Mouse (Mus musculus) layer of hippocampus, postnatal 25 days (tissue): ENCODE measurements around the gene Necab2. TPM values are rescaled to one million over a fixed set of nuclear protein-coding genes. Genes with fewer than 3 reads are reported as not detected.

Experiments
- DNase-seq, 2 experiments: peaks; one replicate each; pipeline ENCODE4 v3.0.0; 2022; ENCODE audit warnings: mixed read lengths in 2 of 2, low spot score in 1 of 2; ENCODE audit errors: extremely low spot score in 1 of 2
- total RNA-seq, 2 experiments: library from RNA; stranded (reverse); gene quantifications; 2 replicates each; pipeline ENCODE4 v1.2.3; 2021

Necab2 gene
- total RNA-seq: 100 to 1,000 TPM; 101 to 115 TPM

DNA sequence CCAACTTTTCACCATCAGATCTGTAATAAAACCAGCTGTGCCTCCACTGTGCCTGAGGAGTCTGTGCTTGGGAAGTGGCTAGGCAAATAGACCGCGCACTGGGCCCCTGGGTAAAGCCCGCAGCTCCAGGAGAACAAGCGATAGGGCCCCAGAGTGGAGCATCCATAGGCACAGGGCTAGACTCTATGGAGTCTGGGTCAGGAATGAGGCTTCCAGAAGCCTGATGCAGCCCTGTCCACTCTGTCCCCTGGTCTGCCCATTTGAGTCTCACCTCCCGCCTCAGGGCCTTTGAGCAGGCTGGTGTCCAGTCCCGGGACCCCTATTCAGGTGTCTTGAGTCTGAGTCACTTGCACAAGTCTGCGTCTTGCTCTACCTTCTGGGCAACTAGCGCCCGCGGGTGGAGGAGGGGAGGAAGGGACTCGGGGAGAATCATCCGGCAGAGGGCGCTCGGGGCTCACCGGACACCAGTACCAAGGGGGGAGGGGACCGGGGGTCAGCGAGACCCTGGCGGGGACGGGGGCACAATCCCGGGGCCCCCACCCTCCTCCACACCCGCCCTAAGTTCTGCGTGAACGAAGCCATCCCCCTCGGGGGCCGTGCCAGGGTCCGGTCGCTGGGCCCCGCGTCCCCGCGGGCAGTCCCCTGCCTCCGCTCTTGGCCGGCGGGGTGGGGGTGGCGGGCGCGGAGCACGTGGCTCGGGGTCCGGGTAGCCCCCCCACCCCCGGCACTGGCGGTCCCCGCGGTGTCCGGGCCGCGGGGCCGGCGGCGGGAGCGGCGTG lies at the start of gene Necab2:
Gene Necab2 (plus strand): TSS at position 509 of the 779 bp plus-strand sequence.
- peak; percentile 94 to 98 for DNase-seq

DNA sequence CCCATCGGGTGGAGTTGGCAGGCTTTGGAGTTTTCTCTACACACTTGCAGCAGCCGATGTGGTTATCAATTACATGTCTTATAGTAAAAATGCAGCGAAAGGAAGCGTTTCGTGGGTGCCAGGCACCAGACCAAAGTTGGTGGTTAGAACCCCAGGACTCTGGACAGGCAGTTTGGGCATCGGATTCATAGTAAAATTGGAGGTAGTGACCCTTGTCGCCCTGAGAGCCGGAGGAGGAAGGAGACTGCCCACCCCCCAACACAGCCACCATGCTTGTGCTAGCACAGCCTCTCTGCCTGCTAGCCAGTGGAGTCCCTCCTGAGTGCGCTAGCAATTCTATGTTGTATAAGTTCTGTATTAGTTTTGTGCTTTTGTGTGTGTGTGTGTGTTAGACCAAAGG lies 48.0 kb upstream of the Necab2 start:
- no peak for DNase-seq

DNA sequence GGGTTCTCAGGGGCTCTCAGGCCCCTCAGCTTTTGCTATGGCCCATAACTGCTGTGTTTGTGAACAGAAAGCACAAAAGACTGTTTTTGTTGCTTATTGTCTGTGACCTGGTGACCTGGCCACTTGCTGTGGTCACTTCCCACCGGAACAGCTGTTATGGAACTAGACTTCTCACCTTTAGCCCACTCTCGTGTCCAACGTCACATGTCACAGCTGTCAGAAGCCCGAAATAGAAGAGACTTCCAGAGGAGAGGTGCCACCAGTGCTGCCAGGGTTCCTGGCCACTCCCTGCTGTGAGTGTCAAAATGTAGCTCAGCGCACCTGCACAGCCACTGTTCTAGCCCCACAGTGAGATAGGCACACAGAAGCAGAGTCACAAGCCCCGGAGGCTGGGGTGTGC lies 47.3 kb upstream of the Necab2 start:
- DNase-seq: no peak

DNA sequence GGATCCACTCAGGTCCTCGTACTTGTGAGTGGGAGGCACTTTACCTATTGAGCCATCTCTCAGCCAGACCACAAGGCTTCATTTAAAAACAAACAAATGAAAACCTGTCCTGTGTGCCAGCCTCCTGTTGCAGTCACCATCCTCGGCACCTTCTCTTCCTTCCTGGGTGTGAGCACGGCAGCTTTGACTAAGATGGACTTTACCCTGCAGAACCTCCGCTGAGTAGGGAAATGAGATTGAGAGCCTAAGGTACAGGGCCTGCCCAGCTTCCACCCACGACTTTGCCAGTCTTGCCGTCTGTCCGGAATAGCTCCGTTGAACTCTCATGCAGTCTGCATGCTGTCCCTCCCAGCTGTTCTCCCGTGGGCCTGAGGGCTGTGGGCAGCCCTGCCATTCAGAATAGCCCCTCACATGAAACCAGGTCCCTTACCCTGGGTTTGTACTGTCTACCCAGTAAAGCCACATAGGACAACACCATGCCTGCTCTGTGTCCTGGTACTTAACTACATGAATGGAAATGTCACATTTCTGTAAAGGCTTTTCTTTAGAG lies 46.3 kb upstream of the Necab2 start:
- no peak for DNase-seq

DNA sequence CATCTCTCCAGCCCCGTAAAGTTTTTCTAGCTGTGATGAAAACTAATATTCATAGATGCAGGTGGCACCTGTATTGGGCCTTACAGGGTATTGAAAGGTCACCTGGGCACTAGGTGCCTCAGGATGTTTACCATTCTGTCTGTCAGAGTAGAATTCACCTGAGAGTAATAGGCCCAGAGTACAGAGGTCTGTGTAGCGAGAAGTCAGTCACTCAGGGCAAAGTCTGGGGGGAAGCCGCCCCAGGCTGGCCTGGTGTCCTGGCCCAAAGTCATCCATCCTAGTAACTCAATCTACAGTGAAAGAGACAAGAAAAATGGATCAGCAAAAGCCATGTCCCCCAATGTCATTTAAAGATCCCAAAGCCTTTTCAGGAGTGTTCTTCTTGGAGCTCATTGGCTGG lies 45.6 kb upstream of the Necab2 start:
- DNase-seq: no peak

DNA sequence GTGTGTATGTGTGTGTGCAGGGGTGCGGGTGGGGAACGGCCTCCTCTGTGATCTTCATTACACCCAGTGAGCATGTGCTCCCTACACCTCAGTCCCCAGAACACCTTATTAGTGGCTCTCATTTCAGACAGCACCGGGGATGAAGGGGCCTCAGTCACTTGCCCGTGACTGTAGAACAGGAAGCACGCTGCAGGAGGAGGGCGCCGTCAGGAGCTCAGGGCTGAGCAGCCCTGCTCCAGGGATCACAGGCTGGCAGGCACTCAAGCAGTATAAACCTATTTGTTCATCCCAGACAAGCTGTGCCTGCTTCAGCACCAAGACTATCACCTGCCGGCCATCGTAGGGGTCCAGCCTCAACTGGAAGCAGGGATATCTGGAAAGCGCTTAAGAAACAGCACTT lies 42.6 kb upstream of the Necab2 start:
- DNase-seq: no peak

DNA sequence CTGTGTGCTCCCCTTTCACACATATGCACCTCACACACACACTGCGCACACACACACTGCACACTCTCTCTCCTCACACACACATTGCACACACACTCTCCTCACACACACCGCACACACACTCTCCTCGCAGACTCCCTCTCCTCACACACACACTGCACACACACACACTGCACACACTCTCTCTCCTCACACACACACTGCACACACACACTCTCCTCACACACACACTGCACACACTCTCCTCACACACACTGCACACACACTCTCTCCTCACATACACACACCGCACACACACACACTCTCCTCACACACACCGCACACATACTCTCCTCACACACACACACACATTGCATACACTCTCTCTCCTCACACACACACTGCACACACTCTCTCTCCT lies 41.9 kb upstream of the Necab2 start:
- no peak for DNase-seq

DNA sequence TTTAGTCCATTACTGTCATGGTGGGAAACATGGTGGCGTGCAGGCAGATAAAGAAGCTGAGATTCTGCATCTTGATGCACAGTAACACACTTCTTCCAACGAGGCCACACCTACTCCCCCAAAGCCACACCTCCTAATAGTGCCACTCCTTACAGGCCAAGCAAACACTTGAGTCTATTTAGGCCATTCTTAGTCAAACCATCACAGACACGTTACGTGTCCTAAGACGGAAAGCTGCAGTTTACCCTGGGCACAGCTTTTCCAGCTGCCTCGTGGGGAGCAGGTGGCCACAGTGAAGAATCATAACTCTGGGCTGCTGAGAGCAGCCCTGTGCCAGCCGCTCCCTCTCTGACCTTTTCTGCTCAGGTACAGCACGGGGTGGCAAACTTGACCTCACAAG lies 38.2 kb upstream of the Necab2 start:
- DNase-seq: no peak

DNA sequence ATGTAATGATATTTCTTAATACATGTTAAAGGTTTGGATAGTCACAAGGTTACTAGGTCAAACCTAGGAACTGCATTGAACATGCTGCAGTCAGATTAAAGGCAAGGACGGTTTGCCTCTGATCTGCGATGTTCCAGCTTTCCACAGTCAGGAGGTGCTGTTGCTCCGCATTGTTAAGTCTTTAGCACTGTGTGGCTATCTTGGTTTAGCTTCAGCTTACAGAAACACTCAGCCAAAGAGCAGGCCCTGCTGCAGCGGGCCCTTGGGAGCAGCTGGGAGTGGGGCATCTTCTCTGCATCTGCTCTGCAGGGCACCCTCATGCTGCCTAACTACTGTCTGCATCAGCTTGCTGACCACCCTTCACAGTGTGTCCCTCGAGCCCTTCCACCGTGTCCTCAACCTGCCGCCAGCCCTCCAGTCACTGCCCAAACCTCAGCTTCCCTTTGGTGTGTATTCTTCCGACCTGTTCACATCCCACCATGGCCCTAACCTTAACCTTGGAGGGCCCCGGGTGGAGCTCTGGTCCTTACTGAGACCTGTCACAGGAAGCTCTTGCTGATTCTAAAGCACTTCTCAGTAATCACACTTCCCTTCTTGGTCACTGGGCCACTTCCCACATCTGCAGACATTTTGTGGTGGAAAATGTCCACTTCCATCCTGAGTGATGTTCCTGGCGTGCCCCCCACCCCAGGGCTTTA lies 34.3 kb upstream of the Necab2 start:
- DNase-seq: no peak

DNA sequence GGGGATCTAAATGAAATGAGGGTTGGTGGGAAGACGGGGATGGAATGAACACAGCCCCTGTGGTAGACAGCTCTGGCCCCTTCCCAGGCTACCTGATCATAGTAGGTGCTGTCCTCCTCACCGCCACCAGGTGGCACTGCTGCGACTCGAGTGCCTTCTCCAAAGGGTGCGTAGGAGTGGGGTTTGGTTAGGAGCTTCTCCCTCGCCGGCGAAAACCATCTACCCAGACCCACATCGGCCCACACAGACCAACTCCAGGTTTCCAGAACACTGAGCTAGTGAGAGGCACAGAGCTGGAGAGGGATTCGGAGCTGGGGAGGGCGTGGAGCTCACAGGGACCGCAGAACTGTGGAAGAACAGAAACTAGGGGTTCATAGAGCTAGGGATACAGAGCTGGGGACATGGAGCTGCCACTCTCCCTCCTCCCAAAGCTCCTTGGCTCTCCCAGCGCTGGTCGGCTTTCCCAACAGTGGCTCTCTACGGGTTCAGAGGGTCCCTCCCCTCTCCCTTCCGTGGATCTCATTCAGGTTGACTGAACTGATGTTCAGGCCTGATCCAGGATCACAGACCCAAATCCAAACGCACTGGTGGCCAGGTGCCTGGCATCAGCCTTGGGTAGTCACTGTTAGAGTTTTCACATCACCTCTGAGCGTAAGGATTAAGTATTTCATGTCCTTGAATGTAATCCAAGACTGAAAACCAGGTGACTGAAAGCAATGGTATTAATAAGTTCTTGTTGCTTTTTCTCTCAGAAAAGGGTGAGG lies 33.6 kb upstream of the Necab2 start:
- DNase-seq: peak; percentile 65 to 87

DNA sequence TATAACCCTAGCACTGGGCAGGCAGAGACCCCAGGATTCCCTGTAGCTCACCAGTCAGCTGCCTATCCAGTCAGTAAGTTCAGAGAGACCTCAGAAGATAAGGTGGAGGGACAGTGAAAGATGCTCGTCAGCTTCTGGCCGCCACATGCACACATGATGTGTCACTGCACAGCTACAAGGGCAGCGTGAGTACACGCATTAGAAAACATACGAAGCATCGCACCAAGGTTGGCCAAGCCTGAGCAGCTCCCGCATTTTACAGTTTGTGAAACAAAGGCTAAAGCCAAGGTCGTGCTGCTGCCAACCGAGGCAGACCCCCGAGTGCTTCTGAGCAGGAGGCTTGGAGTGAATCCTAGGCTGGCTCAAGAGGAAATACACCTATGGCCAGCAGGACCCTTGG lies 32.9 kb upstream of the Necab2 start:
- no peak for DNase-seq

DNA sequence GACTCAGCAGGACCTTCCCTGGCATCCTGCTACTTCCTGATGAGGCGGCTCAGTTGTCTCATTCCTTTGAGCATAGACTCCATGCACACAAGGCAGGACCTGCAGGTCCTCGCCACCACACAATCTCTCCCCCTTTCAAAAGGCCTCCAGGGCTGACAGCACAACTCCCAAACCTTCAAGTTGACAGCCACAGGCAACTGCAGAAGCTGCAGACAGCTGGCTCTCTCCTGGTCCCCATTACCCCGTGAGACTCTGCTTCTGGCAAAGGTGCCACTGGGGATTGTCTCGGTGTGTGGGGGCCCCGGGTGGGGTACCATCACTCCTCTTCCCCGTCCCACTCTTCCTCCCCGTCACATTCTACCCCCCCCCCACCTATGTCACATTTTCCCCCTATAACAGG lies 26.2 kb upstream of the Necab2 start:
- DNase-seq: no peak

DNA sequence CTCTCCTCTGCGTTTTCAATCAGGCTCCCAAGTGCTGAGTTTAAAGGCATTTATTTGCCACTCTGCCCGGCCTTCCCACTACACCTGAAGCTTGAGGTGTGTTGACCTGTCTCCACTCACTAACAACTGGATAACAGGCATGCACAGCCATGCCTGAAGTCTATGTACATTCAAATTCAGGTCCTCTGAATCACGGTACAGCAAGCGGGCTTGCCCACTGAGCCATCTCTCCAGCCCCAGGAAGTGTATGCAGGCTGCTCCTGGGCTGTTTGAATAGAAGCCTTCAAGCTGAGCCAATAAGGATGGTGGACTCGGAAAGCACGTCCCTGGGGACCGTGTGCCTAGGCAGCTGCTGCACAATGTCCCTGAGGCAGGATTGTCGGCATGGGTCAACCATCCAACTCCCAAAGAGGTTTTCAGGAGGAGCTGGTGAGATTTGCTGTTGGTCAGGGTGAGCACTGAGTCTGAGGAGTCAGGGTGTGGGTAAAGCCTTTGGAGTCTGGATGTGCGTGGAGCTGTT lies 24.9 kb upstream of the Necab2 start:
- no peak for DNase-seq

DNA sequence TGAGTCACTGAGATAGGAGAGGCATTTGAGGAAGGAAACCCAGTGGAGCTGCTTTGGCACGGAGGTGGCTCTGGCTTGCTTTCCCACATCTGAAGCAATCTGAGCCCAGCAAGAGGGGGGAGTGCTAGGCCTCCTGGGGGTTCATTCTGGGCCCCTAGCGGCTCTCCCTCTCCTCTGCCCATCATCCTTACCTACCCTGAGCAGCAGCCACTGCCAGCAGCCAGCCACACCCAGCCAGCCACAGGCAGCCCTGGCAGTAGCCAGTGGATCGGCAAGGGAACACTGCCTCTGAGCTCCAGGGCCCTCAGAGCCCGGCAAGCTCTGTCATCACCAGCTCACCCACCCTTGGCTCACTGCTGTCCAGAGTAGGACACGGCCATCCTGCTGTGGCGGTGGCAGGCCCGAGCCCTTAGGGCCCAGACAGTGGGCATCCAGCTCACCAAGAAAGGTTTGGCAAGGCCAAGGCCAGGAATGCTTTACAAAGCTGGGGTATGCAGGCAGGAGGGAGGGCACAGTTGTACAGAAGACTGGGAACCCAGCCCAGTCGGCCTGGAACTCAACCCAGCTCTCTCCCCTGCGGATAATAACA lies 24.3 kb upstream of the Necab2 start:
- DNase-seq: no peak

DNA sequence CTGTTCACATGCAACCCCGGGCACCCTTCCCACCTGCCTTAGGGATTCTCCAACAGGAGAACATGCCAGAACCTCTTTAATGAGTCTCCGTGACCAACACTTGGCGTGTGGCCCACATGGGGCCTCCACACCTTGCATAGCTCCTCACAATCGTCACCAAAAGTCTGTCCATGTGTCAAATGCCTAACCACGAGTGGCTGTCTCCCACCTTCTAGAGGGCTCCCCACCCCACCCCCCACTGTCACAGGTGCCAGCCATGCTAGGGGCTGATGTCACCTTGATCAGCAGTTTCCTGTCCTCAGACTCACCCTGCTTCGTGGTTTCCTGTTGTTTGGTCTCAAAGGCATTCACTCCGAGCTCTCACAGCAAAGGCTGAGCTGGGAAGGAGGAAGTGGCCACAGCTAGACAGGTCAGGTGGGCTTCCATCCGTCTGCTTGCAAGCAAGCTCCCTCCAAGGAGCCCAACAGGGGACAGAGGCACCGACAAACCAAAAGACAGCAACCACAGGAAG lies 22.8 kb upstream of the Necab2 start:
- DNase-seq: no peak

DNA sequence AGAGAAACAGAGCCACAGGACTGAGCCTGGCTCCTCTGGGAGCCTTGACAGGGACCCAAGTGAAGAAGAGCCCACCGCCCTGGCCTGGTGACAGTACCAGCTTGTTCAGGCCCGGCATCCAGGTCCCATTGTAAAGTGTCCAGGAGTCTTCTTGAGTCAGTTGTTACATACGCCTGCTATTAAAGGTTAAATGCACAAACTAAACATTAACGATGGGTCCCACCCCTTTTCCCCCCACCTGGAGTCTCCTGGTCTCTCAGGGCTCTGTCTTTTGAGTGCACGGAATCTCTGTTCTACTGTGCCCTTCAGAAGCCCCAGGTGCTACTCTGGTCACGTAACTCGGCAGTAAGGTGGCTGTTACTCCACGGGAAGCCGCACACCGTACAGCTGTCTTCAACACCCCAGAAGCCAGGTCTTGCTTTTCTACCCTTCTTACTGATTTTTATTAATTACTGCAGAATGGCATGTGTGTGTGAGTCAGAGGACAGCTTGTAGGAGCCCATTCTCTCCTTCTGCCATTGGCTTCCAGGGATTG lies 22.3 kb upstream of the Necab2 start:
- DNase-seq: no peak

DNA sequence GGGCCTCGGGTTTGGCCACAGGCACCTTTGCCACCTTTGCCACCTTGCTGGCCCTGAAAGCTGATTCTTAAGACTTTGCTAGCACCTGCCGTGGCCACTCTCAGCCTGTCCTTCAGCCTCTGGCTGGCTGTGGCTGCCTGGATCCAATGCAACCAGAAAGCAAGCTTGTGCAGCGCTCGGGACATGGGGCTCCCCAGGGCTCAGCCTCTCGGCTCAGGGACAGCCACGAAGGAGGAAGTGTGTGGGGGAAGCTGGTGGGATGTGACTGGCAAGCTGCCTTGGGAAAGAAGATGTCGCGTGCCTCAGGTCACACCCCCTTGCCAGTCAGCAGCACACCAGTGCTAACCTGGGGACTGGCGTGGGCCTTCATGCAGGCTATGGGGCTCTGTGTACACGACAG lies 21.8 kb upstream of the Necab2 start:
- no peak for DNase-seq

DNA sequence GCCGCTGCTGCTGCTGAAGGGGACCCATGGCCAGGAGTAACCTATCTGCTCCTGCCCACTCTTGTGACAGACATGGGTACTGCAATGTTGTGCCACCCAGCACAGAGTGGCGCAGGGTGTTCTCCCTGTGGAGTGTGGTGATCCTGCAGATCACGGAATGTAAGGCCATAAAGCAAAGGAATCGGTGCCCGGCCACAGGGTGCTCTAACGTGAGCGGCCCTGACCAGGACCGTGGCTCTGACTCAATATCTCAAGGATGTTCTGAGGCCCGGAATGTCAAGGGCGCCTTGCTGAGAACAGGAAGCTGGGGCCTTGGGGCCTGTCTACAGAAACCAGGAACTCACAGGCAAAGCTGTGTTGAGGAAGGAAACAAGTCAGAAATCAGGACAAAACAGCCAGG lies 21.0 kb upstream of the Necab2 start:
- DNase-seq: no peak

DNA sequence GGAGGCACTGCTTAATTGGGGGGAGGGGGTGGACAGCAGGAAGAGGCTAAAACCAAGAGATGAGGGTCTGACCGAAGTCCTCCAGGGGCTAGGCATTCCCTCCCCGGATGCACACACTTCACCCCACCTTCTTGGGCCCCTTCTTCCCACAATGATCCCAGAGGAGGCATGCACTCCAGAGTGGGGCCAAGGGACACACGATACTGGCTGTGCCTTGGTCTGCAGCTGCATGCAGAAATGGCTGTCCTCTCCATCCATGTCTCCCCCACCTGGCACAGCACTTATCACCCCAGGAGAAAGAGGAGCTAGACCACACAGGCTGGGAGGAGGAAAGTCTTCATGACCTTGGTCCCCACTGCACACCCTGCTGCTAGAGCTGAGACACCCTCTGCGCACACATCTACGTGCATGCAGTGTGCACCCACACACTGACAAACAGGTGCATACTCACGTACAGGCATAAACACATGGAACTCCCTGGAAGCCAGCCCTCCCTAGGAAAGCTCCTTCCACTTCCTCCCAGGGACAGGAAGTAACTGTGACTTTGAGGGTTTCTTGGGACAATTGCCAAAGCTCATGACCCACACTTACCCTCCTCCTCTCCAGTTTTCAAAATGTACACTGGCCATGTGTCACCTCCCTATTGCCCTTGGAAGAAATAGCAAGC lies 20.3 kb upstream of the Necab2 start:
- DNase-seq: no peak
